Mouse (Mus musculus) heart, embryonic 11.5 days (tissue): ENCODE data around the gene Atp8b4. TPM values are rescaled to one million over a fixed set of nuclear protein-coding genes. Genes with fewer than 3 reads are reported as not detected.

Experiments used
- ATAC-seq: fragments of 200-750 bp; cut with Nextera tagmentation; replicated peaks from 2 replicates; pipeline ENCODE4 v1.8.0; 2017; ENCODE audit warnings: moderate library complexity; ENCODE audit not compliant: insufficient number of reproducible peaks, low FRiP score, low TSS enrichment
- H3K27ac ChIP-seq: fragments of 300-500 bp; sonication (generic); 2 replicates; pipeline ENCODE4 v1.5.1; 2014; ENCODE audit warnings: mild to moderate bottlenecking, low read depth, low read length
- H3K27me3 ChIP-seq: fragments of 300-500 bp; sonication (generic); 2 replicates; pipeline ENCODE4 v1.6.1; 2014; ENCODE audit warnings: mild to moderate bottlenecking, low read length, mixed read lengths; ENCODE audit not compliant: control insufficient read depth, insufficient read depth
- H3K36me3 ChIP-seq: fragments of 300-500 bp; sonication (generic); 2 replicates; pipeline ENCODE4 v1.6.1; 2014; ENCODE audit warnings: mild to moderate bottlenecking, low read length, moderate library complexity, mixed read lengths; ENCODE audit not compliant: control insufficient read depth, insufficient read depth
- H3K4me1 ChIP-seq: fragments of 300-500 bp; sonication (generic); 2 replicates; pipeline ENCODE4 v1.6.1; 2014; ENCODE audit warnings: low read length; ENCODE audit not compliant: control insufficient read depth, insufficient read depth
- H3K4me2 ChIP-seq: fragments of 300-500 bp; sonication (generic); 2 replicates; pipeline ENCODE4 v1.6.1; 2014; ENCODE audit warnings: mild to moderate bottlenecking, moderate library complexity
- H3K4me3 ChIP-seq: fragments of 300-500 bp; sonication (generic); 2 replicates; pipeline ENCODE4 v1.5.1; 2014; ENCODE audit warnings: low read depth, low read length
- H3K9ac ChIP-seq: fragments of 300-500 bp; sonication (generic); 2 replicates; pipeline ENCODE4 v1.6.1; 2014; ENCODE audit warnings: mild to moderate bottlenecking, low read depth, low read length, moderate library complexity
- H3K9me3 ChIP-seq: fragments of 300-500 bp; sonication (generic); replicated peaks from 2 replicates; pipeline ENCODE4 v1.6.1; 2016; ENCODE audit warnings: low read length; ENCODE audit not compliant: control insufficient read depth
- WGBS: fragments of 180-500 bp; shearing (Covaris S2); extraction: QIAGEN DNeasy Blood & Tissue Kit; methylation state at CpG from one replicate; pipeline ENCODE4 v1.1.7; 2014; ENCODE audit not compliant: insufficient replicate concordance; 5-methylcytosine and 5-hydroxymethylcytosine counted together
- polyA plus RNA-seq: library from polyadenylated mRNA; unstranded; fragments of >200 nt; fragmentation: Nextera tagmentation; extraction: Ambion mirVana; gene quantifications from 2 replicates; pipeline ENCODE4 v1.2.1, GENCODE M21; 2014

Atp8b4 gene
- polyA plus RNA-seq, 1 experiment from 2014 or later = 0.17 TPM

DNA sequence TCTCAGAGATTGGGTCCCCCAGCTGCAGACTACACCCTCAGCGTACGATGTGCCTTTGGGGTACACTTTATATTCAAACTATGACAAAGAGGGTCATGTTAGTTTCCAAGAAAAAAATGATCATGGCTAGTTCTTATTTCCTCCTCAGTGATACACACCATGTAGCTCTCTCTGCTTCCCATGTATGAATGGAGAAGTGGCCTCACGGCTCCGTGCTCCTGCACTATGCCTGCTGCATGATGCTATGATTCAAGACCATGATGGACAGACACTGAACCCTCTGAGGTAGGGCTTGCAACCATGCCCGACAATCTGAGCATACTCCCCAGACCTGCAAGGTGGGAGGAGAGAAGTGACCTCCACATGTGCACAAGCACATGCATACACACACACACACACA, 7.0 kb upstream of the Atp8b4 start:
- WGBS = 80% methylated on average over 5 of the region's 5 CpGs
- H3K9ac ChIP-seq = no peak overlapping the region
- H3K4me2 ChIP-seq = no peak overlapping the region
- no peak overlapping the region for H3K4me3 ChIP-seq
- H3K9me3 ChIP-seq = no peaks in the 10 kb centered on the region
- H3K27ac ChIP-seq = no peak overlapping the region
- H3K27me3 ChIP-seq = no peaks in the 10 kb centered on the region
- no peaks in the 10 kb centered on the region for H3K4me1 ChIP-seq
- H3K36me3 ChIP-seq = no peaks in the 10 kb centered on the region
- ATAC-seq = no peak

DNA sequence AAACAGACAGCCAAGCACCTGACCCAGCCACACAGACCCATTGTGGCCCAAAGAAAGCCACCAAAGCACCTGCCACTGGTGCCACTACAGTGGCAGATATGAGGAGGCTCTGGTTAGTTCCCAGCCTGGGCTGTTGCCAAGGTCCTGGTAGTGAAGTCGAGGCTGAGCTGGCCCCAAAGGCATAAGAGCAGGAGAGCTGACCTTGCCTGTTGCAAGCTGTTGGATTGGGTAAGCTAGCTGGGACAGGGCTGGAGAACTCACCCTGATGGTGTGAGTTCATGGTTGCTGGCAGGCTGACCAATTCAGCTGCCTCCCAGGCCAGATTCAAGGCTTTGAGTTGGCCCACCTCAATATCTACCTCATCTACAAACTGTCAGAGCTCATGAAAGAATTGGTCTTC, 4.7 kb upstream of the Atp8b4 start:
- ATAC-seq = no peak
- no peaks in the 10 kb centered on the region for H3K9me3 ChIP-seq
- H3K27ac ChIP-seq = no peak overlapping the region
- H3K27me3 ChIP-seq = no peaks in the 10 kb centered on the region
- no peaks in the 10 kb centered on the region for H3K36me3 ChIP-seq
- WGBS = 72% methylated on average over 1 of the region's 1 CpGs
- no peak overlapping the region for H3K4me3 ChIP-seq
- H3K9ac ChIP-seq = no peak overlapping the region
- no peak overlapping the region for H3K4me2 ChIP-seq
- no peaks in the 10 kb centered on the region for H3K4me1 ChIP-seq

DNA sequence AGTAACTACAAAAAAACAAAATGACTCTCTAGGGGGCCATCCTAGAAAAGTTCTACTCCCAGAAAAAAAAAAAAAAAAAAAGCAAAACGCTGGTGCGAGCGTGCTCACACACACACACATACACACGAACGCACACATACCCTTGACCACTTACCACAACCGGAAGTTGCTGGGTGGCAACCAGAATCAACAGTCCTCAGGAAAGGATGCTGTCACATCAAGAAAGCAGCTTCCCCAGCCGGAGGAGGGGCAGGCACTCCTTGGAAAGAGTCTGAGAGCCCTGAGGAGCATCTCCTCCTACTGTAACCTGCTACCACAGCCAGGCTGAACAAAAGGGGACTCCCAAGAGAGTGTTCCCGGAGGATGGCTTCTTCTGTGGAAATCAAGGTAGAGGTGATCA, 744 bp downstream of the Atp8b4 start:
- Histone ChIP-seq H3K4me2 (no peak overlapping the region), H3K9me3 (no peaks in the 10 kb centered on the region), H3K27ac (no peak overlapping the region), H3K27me3 (no peaks in the 10 kb centered on the region), H3K4me3 (no peak overlapping the region), H3K4me1 (no peaks in the 10 kb centered on the region), H3K36me3 (no peaks in the 10 kb centered on the region), H3K9ac (no peak overlapping the region)
- 71% methylated on average over 8 of the region's 8 CpGs for WGBS
- ATAC-seq = no peak

DNA sequence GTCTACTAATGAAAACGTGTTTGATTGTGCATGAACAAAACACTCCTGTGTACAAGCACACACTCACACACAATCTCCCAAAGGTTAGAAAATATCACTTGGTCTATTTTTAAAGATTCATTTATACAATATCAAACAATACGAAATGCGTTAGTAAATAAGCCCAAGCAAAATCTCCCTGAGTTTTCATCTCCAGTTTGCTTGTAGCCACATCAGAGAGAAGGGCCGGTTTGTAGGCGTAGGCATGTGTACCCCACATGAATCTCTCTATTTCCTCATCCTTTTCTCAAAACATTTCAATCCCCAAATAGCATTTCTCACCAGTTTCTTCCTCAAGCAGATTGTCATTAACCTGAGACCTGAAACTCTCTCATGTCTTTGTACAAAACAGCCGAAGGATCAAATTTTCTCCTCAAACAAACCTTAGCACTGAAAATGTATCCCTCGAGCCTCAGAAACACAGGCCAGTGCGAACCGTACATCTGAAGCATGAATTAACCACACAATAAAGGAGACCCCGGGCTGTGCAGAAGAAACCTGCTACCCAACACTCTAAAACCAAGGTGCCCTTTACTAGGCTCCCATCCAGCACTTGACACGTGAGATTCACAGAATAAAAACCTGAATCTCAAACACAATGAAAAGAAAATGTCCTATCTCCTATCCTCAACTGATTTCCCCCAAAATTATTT, 1.6 kb downstream of the Atp8b4 start:
- H3K36me3 ChIP-seq = no peaks in the 10 kb centered on the region
- no peaks in the 10 kb centered on the region for H3K4me1 ChIP-seq
- H3K27ac ChIP-seq = no peak overlapping the region
- H3K4me3 ChIP-seq = no peak overlapping the region
- H3K27me3 ChIP-seq = no peaks in the 10 kb centered on the region
- no peak overlapping the region for H3K9ac ChIP-seq
- WGBS = 79% methylated on average over 11 of the region's 11 CpGs
- no peaks in the 10 kb centered on the region for H3K9me3 ChIP-seq
- no peak overlapping the region for H3K4me2 ChIP-seq
- ATAC-seq = no peak

DNA sequence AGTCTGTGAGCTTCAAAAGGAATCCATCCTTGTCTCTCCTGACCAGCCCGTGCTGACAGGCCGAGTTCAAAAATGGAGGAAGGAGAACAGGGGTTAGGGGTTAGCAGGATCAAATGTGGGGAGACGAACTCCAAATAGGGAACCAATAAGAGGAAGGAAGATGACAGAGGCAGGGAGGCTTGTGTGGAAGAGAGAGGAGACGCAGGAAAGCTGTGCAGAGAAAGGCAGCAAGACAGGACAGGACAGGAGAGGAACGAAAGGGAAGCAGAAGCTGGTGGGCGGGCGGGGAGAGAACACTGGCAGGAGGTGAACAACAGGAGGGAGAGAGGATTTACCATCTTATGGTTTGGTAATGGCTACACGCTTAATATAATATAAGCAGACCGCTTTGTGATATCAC, 3.6 kb downstream of the Atp8b4 start:
- WGBS = 78% methylated on average over 9 of the region's 9 CpGs
- Histone ChIP-seq H3K4me2 (no peak overlapping the region), H3K4me1 (no peaks in the 10 kb centered on the region), H3K36me3 (no peaks in the 10 kb centered on the region), H3K4me3 (no peak overlapping the region), H3K9ac (no peak overlapping the region), H3K27me3 (no peaks in the 10 kb centered on the region), H3K27ac (no peak overlapping the region), H3K9me3 (no peaks in the 10 kb centered on the region)
- no peak for ATAC-seq

DNA sequence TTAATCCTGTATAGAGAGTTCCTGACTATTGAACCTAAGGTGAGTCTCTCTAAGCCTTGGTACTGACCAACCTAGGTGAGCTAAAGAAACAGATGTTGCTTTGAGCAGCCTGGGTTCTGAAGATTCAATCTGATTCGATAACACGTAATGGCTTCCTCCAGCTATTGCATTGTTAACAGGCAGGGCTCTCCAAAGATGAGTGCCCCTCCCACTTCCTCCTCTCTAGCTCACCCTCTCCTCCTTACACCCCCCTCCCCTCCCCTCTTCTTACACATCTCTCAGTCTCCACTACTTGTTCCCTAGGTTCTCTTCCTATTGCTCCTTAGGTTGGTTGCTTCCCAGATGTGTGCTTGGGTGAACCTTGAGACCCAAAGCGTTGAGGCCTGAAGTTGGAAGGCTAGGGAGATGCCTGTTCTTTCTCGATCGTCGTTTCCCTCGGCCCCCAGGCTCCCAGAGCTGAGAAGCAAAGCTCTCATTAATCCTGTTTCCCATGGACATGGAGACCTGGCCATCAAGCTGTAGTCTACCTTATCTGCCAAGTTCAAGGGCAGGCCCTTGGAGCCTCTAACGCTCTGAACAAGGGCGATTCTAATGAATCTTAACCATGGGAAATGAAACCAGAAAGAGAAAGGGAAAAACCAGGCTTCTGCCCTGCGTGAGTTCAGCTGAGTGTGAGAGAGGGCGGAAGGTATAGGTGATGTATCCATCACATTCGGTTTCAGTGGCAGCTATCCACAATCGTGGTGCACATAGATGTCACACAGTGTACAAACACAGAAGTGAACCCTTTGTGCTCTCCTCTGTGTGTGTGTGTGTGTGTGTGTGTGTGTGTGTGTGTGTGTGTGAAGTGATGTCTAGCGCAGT, 4.4 kb downstream of the Atp8b4 start:
- Histone ChIP-seq H3K9me3 (no peaks in the 10 kb centered on the region), H3K9ac (no peak overlapping the region), H3K27me3 (no peaks in the 10 kb centered on the region), H3K36me3 (no peaks in the 10 kb centered on the region), H3K4me3 (no peak overlapping the region), H3K4me1 (no peaks in the 10 kb centered on the region), H3K27ac (no peak overlapping the region), H3K4me2 (no peak overlapping the region)
- WGBS = 77% methylated on average over 14 of the region's 14 CpGs
- ATAC-seq = no peak

DNA sequence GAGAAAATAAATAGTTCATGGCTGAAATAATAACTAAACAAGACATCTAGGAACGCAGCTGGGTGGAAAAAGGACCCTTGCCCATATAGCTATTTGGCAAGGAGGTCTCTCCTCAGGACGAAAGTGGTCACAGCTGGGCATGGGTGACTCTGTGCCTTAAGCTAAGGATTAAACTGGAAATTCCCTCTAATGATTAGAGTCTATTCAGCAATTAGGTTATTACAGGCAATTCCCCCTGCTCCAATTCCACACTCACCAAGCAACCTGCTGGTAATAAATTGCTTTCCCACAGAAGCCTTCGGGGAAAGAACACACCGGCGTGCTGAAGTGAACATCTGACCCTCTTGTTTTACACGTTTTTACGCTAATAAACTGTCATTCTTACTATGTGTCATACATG, 5.2 kb downstream of the Atp8b4 start:
- Histone ChIP-seq H3K36me3 (no peaks in the 10 kb centered on the region), H3K4me1 (no peaks in the 10 kb centered on the region), H3K27ac (no peak overlapping the region), H3K9me3 (no peaks in the 10 kb centered on the region), H3K9ac (no peak overlapping the region), H3K27me3 (no peaks in the 10 kb centered on the region), H3K4me2 (no peak overlapping the region), H3K4me3 (no peak overlapping the region)
- no peak for ATAC-seq
- 87% methylated on average over 7 of the region's 7 CpGs for WGBS

DNA sequence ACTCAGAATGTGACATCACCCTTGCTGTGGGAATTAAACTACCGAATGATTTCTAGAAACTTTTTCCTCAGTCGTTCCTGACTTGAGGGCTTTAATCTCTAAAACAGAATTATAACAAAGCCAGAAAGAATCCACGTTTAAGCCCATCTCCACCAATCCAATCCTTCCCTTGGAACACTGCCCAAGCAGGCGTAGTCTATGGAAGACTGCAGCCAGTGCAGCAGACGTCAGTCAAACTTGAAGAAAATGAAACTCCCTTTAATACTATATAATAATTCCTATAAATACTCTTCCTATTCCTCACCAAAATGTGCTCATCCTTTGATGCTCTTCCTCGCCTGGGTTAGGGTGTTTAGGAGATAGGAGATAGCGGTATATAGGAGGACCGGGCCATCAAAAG, 7.2 kb downstream of the Atp8b4 start:
- 75% methylated on average over 8 of the region's 8 CpGs for WGBS
- Histone ChIP-seq H3K4me2 (no peak overlapping the region), H3K4me3 (no peak overlapping the region), H3K36me3 (no peaks in the 10 kb centered on the region), H3K9me3 (no peaks in the 10 kb centered on the region), H3K4me1 (no peaks in the 10 kb centered on the region), H3K9ac (no peak overlapping the region), H3K27me3 (no peaks in the 10 kb centered on the region), H3K27ac (no peak overlapping the region)
- no peak for ATAC-seq

DNA sequence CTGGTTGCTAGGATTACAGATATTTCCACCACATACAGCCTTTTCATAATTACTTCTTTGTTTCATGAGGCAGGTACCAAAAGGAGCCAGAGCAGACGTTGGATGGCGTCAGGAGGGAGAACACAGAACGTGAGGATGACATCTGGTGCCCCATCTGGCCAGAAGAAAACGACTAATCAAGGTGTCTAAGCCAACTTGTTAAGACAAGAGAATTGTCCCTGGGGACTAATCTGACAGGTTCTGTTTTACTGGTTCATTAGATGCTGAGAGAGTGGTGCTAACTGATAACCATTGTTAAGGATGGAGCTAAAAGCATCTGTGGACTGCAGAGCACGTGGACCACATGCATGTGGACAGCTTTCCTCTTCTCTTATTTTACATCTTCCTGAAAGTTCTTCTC, 7.8 kb downstream of the Atp8b4 start:
- Histone ChIP-seq H3K36me3 (no peaks in the 10 kb centered on the region), H3K9ac (no peak overlapping the region), H3K27me3 (no peaks in the 10 kb centered on the region), H3K4me1 (no peaks in the 10 kb centered on the region), H3K4me3 (no peak overlapping the region), H3K27ac (no peak overlapping the region), H3K9me3 (no peaks in the 10 kb centered on the region), H3K4me2 (no peak overlapping the region)
- no peak for ATAC-seq
- WGBS = 56% methylated on average over 5 of the region's 5 CpGs
